Mouse (Mus musculus): Measurements from ENCODE around the gene Ska2. TPM values are rescaled to one million over a fixed set of nuclear protein-coding genes. Genes with fewer than 3 reads are reported as not detected.

Ska2 gene
- polyA plus RNA-seq (2012; rRNA removed) = 56.9 and 58.2 TPM in 2 replicates
- 50.6 and 56.4 TPM in 2 replicates for polyA plus RNA-seq (2014; fragmentation: Nextera tagmentation; extraction: Ambion mirVana)

DNA sequence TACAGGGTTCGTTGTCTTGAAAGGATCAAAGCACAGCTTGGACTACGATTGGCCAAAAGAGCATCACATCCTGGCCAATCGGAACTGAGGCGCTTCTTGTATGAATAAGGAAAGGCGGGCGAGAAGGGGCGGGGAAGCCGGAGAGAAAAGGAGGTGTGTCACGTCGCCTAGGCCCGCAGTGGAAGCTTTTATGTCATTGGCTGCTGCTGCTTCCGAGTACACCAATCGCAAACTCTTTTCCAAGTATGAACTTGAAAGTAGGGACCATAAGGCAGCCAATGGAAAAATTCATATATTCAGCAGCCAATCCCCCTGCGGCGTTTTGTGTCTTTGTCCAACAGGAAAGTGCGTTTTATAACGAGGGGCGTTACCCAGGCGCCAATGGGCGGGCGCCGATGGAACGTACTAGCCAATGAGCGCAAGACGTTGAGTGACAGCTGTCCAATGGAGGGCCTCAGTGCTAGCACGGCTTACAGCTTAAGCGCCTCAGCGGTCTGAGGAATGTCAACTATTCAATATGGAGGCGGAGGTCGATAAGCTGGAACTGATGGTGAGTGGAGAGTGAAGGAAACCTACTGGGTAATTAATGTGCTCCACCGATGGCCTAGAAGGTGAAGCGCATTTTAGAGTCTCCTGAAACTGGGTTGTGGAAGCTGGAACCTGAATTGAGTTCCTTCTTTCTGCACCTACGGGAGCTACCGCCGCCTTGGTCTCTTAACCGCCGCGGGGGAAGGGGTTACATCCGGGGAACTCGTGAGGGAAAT, at the start of gene Ska2:
Gene Ska2, plus strand, starts transcription at position 480 of the 764 bp plus-strand sequence.
- H3K27me3 ChIP-seq (ENCODE audit: control insufficient read depth, insufficient read depth, low read length) = no peaks in the 10 kb centered on the region
- H3K4me2 ChIP-seq (replicated peaks; ENCODE audit: low read depth, low read length, severe bottlenecking) = peak within 1 kb of the TSS; percentile 57
- no peaks in the 10 kb centered on the region for H3K9me3 ChIP-seq (ENCODE audit: control insufficient read depth, low read length)
- peaks cover 12% of the 10 kb centered on the region for H3K4me1 ChIP-seq (ENCODE audit: control insufficient read depth, insufficient read depth, low read length)
- H3K27ac ChIP-seq (replicated peaks; ENCODE audit: low read depth, low read length) = peak within 1 kb of the TSS; percentile 93
- peak within 1 kb of the TSS; percentile 67 for H3K4me3 ChIP-seq (replicated peaks; ENCODE audit: low read length)
- under 1% methylated on average over 40 of the region's 40 CpGs for WGBS
- H3K9ac ChIP-seq (ENCODE audit: low read depth, low read length, severe bottlenecking) = peak within 1 kb of the TSS; percentile 90
- ATAC-seq (ENCODE audit: low FRiP score, low read depth) (peak; percentile 99), DNase-seq (ENCODE audit: low spot score) (peak; percentile 100)
- H3K36me3 ChIP-seq (ENCODE audit: control insufficient read depth, insufficient read depth, low read length) = peaks cover 30% of the 10 kb centered on the region
- peak; percentile 55; the same call in 1 of the 2 replicates for TF ChIP-seq POLR2A (IDR thresholded peaks at IDR 0.05; ENCODE audit: borderline replicate concordance, extremely low read depth, insufficient read depth, insufficient read length)

DNA sequence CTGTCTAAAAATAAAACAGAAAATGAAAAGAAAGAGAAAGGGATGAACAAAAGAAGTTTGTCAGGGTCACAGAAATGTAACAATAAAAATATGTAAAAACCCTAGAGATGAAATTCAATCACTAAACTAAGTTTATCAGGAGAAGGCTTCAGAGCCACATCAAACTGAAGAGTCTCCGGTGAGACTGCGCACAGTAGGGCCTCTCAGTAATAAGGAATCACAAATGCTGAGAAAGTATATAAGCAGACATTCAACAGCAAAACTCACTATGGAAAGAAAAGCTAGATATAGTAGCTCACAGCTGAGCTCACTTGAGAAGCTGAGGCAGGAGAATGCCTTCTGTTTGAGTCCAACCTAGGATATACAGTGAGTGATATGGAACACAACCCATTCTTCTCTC, 48.6 kb upstream of the Ska2 start:
- TF ChIP-seq POLR2A (IDR thresholded peaks at IDR 0.05; ENCODE audit: borderline replicate concordance, extremely low read depth, insufficient read depth, insufficient read length) = no peak
- DNase-seq (ENCODE audit: low spot score) = no peak
- ATAC-seq (ENCODE audit: low FRiP score, low read depth) = no peak
- no peaks in the 10 kb centered on the region for H3K27me3 ChIP-seq (ENCODE audit: control insufficient read depth, insufficient read depth, low read length)
- no peaks in the 10 kb centered on the region for H3K9me3 ChIP-seq (ENCODE audit: control insufficient read depth, low read length)
- H3K36me3 ChIP-seq (ENCODE audit: control insufficient read depth, insufficient read depth, low read length) = peaks cover 24% of the 10 kb centered on the region
- no peak overlapping the region for H3K4me3 ChIP-seq (replicated peaks; ENCODE audit: low read length)
- WGBS = 93% methylated on average over 2 of the region's 2 CpGs
- H3K9ac ChIP-seq (ENCODE audit: low read depth, low read length, severe bottlenecking) = no peak overlapping the region
- no peak overlapping the region for H3K27ac ChIP-seq (replicated peaks; ENCODE audit: low read depth, low read length)
- H3K4me2 ChIP-seq (replicated peaks; ENCODE audit: low read depth, low read length, severe bottlenecking) = no peak overlapping the region
- H3K4me1 ChIP-seq (ENCODE audit: control insufficient read depth, insufficient read depth, low read length) = no peaks in the 10 kb centered on the region

DNA sequence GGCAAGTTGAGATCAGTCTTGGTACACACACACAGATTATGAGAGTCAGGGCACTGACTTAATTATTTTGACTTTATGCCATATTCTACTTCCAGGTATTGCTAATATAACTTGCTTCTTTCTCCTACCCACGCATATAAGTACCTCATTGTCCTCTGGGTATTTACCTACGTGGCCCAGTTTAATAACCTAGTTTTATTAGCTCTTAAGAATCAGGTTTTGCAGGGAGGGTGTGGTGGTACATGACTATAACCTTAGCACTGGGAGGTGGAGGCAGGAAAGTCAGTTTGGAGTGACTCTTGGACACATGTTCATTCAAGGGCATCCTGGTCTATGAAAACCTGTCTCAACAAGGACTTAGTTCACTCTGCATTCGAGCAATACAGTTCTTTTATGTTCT, 46.9 kb upstream of the Ska2 start:
- Histone ChIP-seq H3K4me3 (replicated peaks; ENCODE audit: low read length) (no peak overlapping the region), H3K36me3 (ENCODE audit: control insufficient read depth, insufficient read depth, low read length) (peaks cover 15% of the 10 kb centered on the region), H3K27me3 (ENCODE audit: control insufficient read depth, insufficient read depth, low read length) (no peaks in the 10 kb centered on the region), H3K9ac (ENCODE audit: low read depth, low read length, severe bottlenecking) (no peak overlapping the region), H3K4me2 (replicated peaks; ENCODE audit: low read depth, low read length, severe bottlenecking) (no peak overlapping the region), H3K9me3 (ENCODE audit: control insufficient read depth, low read length) (no peaks in the 10 kb centered on the region), H3K27ac (replicated peaks; ENCODE audit: low read depth, low read length) (no peak overlapping the region), H3K4me1 (ENCODE audit: control insufficient read depth, insufficient read depth, low read length) (no peaks in the 10 kb centered on the region)
- TF ChIP-seq POLR2A (IDR thresholded peaks at IDR 0.05; ENCODE audit: borderline replicate concordance, extremely low read depth, insufficient read depth, insufficient read length) = no peak
- 40% methylated on average over 3 of the region's 3 CpGs for WGBS
- no peak for DNase-seq (ENCODE audit: low spot score)
- no peak for ATAC-seq (ENCODE audit: low FRiP score, low read depth)

DNA sequence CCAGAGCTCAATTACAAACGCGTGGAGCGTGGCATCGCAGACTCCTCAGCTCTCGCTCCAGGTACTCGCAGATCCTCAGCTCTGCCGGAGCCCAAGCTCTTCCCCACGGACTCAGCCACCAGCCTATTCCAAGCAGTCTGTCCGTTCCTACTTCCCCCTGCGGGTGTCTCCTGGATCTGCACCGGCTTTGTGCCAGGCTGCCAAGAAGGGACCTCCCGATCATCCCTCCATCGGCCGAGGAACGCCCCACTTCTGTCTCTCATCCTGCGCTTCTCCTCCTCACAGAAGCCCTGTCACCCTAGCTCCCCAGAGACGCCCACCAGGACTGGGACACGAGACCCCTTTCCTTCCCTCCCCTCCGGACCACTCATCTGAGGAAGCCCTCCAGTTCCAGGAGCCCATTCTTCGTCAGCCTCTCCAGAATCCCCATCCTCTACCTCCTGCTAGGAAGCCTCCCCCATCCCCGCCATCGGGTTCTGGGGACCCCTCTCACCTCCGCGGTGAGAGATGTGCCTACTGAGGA, 35.6 kb upstream of the Ska2 start:
- H3K27me3 ChIP-seq (ENCODE audit: control insufficient read depth, insufficient read depth, low read length) = no peaks in the 10 kb centered on the region
- H3K9ac ChIP-seq (ENCODE audit: low read depth, low read length, severe bottlenecking) = peak overlapping the region; percentile 75
- peak overlapping the region; percentile 90 for H3K4me2 ChIP-seq (replicated peaks; ENCODE audit: low read depth, low read length, severe bottlenecking)
- no peak for TF ChIP-seq POLR2A (IDR thresholded peaks at IDR 0.05; ENCODE audit: borderline replicate concordance, extremely low read depth, insufficient read depth, insufficient read length)
- H3K27ac ChIP-seq (replicated peaks; ENCODE audit: low read depth, low read length) = no peak overlapping the region; the same call in 1 of the 2 replicates
- DNase-seq (ENCODE audit: low spot score) (peak; percentile 56), ATAC-seq (ENCODE audit: low FRiP score, low read depth) (peak; percentile 54)
- H3K4me3 ChIP-seq (replicated peaks; ENCODE audit: low read length) = peak overlapping the region; percentile 61
- H3K36me3 ChIP-seq (ENCODE audit: control insufficient read depth, insufficient read depth, low read length) = peaks cover 22% of the 10 kb centered on the region
- no peaks in the 10 kb centered on the region for H3K4me1 ChIP-seq (ENCODE audit: control insufficient read depth, insufficient read depth, low read length)
- WGBS = under 1% methylated on average over 24 of the region's 24 CpGs
- H3K9me3 ChIP-seq (ENCODE audit: control insufficient read depth, low read length) = no peaks in the 10 kb centered on the region

DNA sequence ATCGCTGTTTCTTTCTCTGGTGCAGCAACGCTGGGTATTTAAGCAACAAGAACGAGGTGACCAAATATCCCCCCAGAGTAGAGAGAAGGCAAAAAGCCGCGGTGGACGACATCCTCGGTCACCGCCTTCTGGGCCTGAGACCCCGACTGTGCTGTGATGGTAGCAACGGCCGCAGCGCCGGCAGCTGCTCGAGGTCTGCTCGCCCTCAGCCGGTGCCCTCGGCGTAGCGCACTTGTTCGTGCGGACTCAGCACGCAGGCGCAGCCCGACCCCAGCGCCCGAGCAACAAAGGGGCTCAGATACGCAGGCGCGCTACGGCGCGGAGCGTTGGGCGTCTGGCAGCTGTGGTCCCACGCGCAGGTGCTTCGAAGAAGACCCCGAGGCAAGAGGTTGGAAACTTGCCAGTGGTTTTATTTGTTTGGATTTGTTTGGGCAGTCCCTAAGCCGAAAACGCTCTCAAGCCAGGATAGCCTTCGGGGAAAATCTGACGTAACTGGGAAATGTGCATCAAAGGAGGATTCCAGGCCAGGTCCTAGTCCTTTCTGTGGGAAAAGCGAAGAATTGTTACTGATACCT, 35.1 kb upstream of the Ska2 start, which contains the start of gene Gdpd1:
Gene Gdpd1, minus strand, starts transcription at position 197 of the 575 bp plus-strand sequence.
- DNase-seq (ENCODE audit: low spot score) = peak; percentile 88
- no peak within 1 kb of the TSS; the same call in 1 of the 2 replicates for H3K27ac ChIP-seq (replicated peaks; ENCODE audit: low read depth, low read length)
- peaks cover 24% of the 10 kb centered on the region for H3K36me3 ChIP-seq (ENCODE audit: control insufficient read depth, insufficient read depth, low read length)
- H3K4me2 ChIP-seq (replicated peaks; ENCODE audit: low read depth, low read length, severe bottlenecking) = peak within 1 kb of the TSS; percentile 90
- H3K4me3 ChIP-seq (replicated peaks; ENCODE audit: low read length) = peak within 1 kb of the TSS; percentile 61
- peak; percentile 92 for ATAC-seq (ENCODE audit: low FRiP score, low read depth)
- no peaks in the 10 kb centered on the region for H3K27me3 ChIP-seq (ENCODE audit: control insufficient read depth, insufficient read depth, low read length)
- H3K9ac ChIP-seq (ENCODE audit: low read depth, low read length, severe bottlenecking) = peak within 1 kb of the TSS; percentile 75
- no peaks in the 10 kb centered on the region for H3K4me1 ChIP-seq (ENCODE audit: control insufficient read depth, insufficient read depth, low read length)
- WGBS = under 1% methylated on average over 43 of the region's 43 CpGs
- TF ChIP-seq POLR2A (IDR thresholded peaks at IDR 0.05; ENCODE audit: borderline replicate concordance, extremely low read depth, insufficient read depth, insufficient read length) = peak; percentile 87; the same call in 1 of the 2 replicates
- H3K9me3 ChIP-seq (ENCODE audit: control insufficient read depth, low read length) = no peaks in the 10 kb centered on the region

All from limb, embryonic 14.5 days (tissue).